Mouse (Mus musculus): ENCODE data around the gene Mcee. TPM values are rescaled to one million over a fixed set of nuclear protein-coding genes. Genes with fewer than 3 reads are reported as not detected.

The Mcee gene
- polyA plus RNA-seq, 1 experiment: 69.6 TPM

- no peak for TF ChIP-seq CTCF (IDR thresholded peaks at IDR 0.05; ENCODE audit: low read depth, low read length)
- no peak for TF ChIP-seq POLR2A (IDR thresholded peaks at IDR 0.05; ENCODE audit: borderline replicate concordance, low read depth, low read length)
- Histone ChIP-seq H3K4me1 (ENCODE audit: control insufficient read depth, insufficient read depth, low read length) (peaks cover 31% of the 10 kb centered on the region), H3K27ac (ENCODE audit: insufficient read depth, low read depth, low read length) (peak overlapping the region; percentile 7; the same call in 1 of the 2 replicates), H3K4me3 (ENCODE audit: insufficient read depth, low read length) (no peak overlapping the region)
Observed at GRCm38 (mm10) chr7:64360586-64360945, 31.8 kb upstream of the Mcee start.

- Histone ChIP-seq H3K4me1 (ENCODE audit: control insufficient read depth, insufficient read depth, low read length) (peaks cover 2% of the 10 kb centered on the region; the same call in 1 of the 2 replicates), H3K27ac (ENCODE audit: insufficient read depth, low read depth, low read length) (no peak overlapping the region), H3K4me3 (ENCODE audit: insufficient read depth, low read length) (no peak overlapping the region)
- TF ChIP-seq CTCF (IDR thresholded peaks at IDR 0.05; ENCODE audit: low read depth, low read length): no peak
- TF ChIP-seq POLR2A (IDR thresholded peaks at IDR 0.05; ENCODE audit: borderline replicate concordance, low read depth, low read length): no peak
Observed at GRCm38 (mm10) chr7:64365863-64366262, 26.5 kb upstream of the Mcee start.

DNA sequence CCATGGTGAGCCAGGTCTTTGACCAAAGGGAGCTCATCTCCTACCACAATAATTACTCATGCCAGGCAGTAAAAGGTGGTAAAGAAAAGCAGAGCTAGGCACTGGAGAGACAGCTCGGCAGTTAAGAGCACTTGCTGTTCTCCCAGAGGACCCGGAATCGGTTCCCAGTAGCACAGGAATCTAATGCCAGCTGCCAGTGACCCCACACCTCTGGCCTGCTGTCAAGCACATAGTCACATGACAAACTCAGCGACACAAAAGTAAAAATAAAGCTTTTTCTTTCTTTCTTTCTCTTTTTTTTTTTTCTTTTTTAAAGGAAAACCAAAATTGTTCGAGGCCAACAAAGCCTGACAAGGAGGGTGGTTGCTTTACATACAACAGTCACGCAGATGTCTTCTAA, 22.6 kb upstream of the Mcee start:
- TF ChIP-seq POLR2A (IDR thresholded peaks at IDR 0.05; ENCODE audit: borderline replicate concordance, low read depth, low read length) (no peak), CTCF (IDR thresholded peaks at IDR 0.05; ENCODE audit: low read depth, low read length) (no peak)
- H3K27ac ChIP-seq (ENCODE audit: insufficient read depth, low read depth, low read length): no peak overlapping the region
- peaks cover 6% of the 10 kb centered on the region for H3K4me1 ChIP-seq (ENCODE audit: control insufficient read depth, insufficient read depth, low read length)
- H3K4me3 ChIP-seq (ENCODE audit: insufficient read depth, low read length): no peak overlapping the region

GRCm38 (mm10) chr7:64371940-64372878, 20.2 kb upstream of the Mcee start:
- TF ChIP-seq POLR2A (IDR thresholded peaks at IDR 0.05; ENCODE audit: borderline replicate concordance, low read depth, low read length) (no peak), CTCF (IDR thresholded peaks at IDR 0.05; ENCODE audit: low read depth, low read length) (no peak)
- H3K27ac ChIP-seq (ENCODE audit: insufficient read depth, low read depth, low read length): no peak overlapping the region
- H3K4me1 ChIP-seq (ENCODE audit: control insufficient read depth, insufficient read depth, low read length): peaks cover 6% of the 10 kb centered on the region
- no peak overlapping the region for H3K4me3 ChIP-seq (ENCODE audit: insufficient read depth, low read length)

- H3K4me1 ChIP-seq (ENCODE audit: control insufficient read depth, insufficient read depth, low read length): peaks cover 6% of the 10 kb centered on the region
- no peak for TF ChIP-seq POLR2A (IDR thresholded peaks at IDR 0.05; ENCODE audit: borderline replicate concordance, low read depth, low read length)
- peak overlapping the region; percentile 89 for H3K4me3 ChIP-seq (ENCODE audit: insufficient read depth, low read length)
- peak overlapping the region; percentile 90 for H3K27ac ChIP-seq (ENCODE audit: insufficient read depth, low read depth, low read length)
Observed at GRCm38 (mm10) chr7:64373147-64373829, 19.1 kb upstream of the Mcee start.

GRCm38 (mm10) chr7:64373830-64374562, 18.4 kb upstream of the Mcee start, which contains the start of gene Fan1:
Gene Fan1 (minus strand): TSS chr7:64374095.
- peaks cover 6% of the 10 kb centered on the region for H3K4me1 ChIP-seq (ENCODE audit: control insufficient read depth, insufficient read depth, low read length)
- H3K4me3 ChIP-seq (ENCODE audit: insufficient read depth, low read length): peak within 1 kb of the TSS; percentile 89
- peak within 1 kb of the TSS; percentile 90 for H3K27ac ChIP-seq (ENCODE audit: insufficient read depth, low read depth, low read length)
- no peak for TF ChIP-seq CTCF (IDR thresholded peaks at IDR 0.05; ENCODE audit: low read depth, low read length)
- TF ChIP-seq POLR2A (IDR thresholded peaks at IDR 0.05; ENCODE audit: borderline replicate concordance, low read depth, low read length): no peak

DNA sequence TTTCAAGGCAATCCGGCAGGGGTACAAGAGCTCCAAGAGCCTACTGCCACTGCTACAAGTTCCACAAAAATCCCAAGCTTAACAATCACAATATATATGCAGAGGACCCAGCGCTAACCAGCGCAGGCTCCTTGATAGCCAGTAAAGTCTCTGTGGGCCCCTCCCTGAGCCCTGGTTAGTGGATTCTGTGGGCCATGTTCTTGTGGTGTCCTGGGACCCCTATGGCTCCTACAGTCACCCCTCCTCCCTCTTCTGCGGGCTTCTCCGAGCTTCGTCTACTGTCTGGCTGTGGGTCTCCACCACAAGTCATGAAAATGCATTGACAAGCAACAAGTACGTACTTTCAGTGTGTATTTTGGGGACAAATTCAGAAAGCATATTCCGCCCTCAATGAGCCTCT, 928 bp upstream of the Mcee start:
- Histone ChIP-seq H3K4me3 (ENCODE audit: insufficient read depth, low read length) (peak overlapping the region; percentile 94), H3K27ac (ENCODE audit: insufficient read depth, low read depth, low read length) (peak overlapping the region; percentile 35; the same call in 1 of the 2 replicates), H3K4me1 (ENCODE audit: control insufficient read depth, insufficient read depth, low read length) (peaks cover 20% of the 10 kb centered on the region)
- TF ChIP-seq POLR2A (IDR thresholded peaks at IDR 0.05; ENCODE audit: borderline replicate concordance, low read depth, low read length) (no peak), CTCF (IDR thresholded peaks at IDR 0.05; ENCODE audit: low read depth, low read length) (no peak)

- Histone ChIP-seq H3K4me3 (ENCODE audit: insufficient read depth, low read length) (peak overlapping the region; percentile 94), H3K27ac (ENCODE audit: insufficient read depth, low read depth, low read length) (peak overlapping the region; percentile 39), H3K4me1 (ENCODE audit: control insufficient read depth, insufficient read depth, low read length) (peaks cover 28% of the 10 kb centered on the region)
- TF ChIP-seq CTCF (IDR thresholded peaks at IDR 0.05; ENCODE audit: low read depth, low read length) (no peak), POLR2A (IDR thresholded peaks at IDR 0.05; ENCODE audit: borderline replicate concordance, low read depth, low read length) (no peak)
Observed at GRCm38 (mm10) chr7:64392819-64393151, 378 bp downstream of the Mcee start.

- Histone ChIP-seq H3K4me3 (ENCODE audit: insufficient read depth, low read length) (no peak overlapping the region), H3K27ac (ENCODE audit: insufficient read depth, low read depth, low read length) (peak overlapping the region; percentile 65), H3K4me1 (ENCODE audit: control insufficient read depth, insufficient read depth, low read length) (peaks cover 43% of the 10 kb centered on the region)
- no peak for TF ChIP-seq CTCF (IDR thresholded peaks at IDR 0.05; ENCODE audit: low read depth, low read length)
- no peak for TF ChIP-seq POLR2A (IDR thresholded peaks at IDR 0.05; ENCODE audit: borderline replicate concordance, low read depth, low read length)
Observed at GRCm38 (mm10) chr7:64400725-64401124, 8.3 kb downstream of the Mcee start.
